Mouse (Mus musculus) stomach, postnatal 0 days (tissue): ENCODE data around the gene Tepsin. TPM values are rescaled to one million over a fixed set of nuclear protein-coding genes. Genes with fewer than 3 reads are reported as not detected.

ENCODE experiments used
- ATAC-seq: fragments of 200-750 bp; cut with Nextera tagmentation; 2 replicates; pipeline ENCODE4 v1.8.0; 2017; ENCODE audit not compliant: low FRiP score, low TSS enrichment
- DNase-seq: peaks from one replicate; pipeline ENCODE4 v3.0.0-alpha.2; 2016; ENCODE audit warnings: low spot score
- H3K27ac ChIP-seq: fragments of 300-500 bp; sonication (generic); replicated peaks from 2 replicates; pipeline ENCODE4 v1.5.1; 2014; ENCODE audit warnings: mild to moderate bottlenecking, control low read depth
- H3K27me3 ChIP-seq: fragments of 300-500 bp; sonication (generic); 2 replicates; pipeline ENCODE4 v1.6.1; 2014; ENCODE audit warnings: low read length; ENCODE audit not compliant: control insufficient read depth, insufficient read depth
- H3K36me3 ChIP-seq: fragments of 300-500 bp; sonication (generic); 2 replicates; pipeline ENCODE4 v1.6.1; 2014; ENCODE audit warnings: low read length, mixed read lengths; ENCODE audit not compliant: control insufficient read depth, insufficient read depth
- H3K4me1 ChIP-seq: fragments of 300-500 bp; sonication (generic); replicated peaks from 2 replicates; pipeline ENCODE4 v1.6.1; 2014; ENCODE audit warnings: antibody characterized with exemption; ENCODE audit not compliant: control insufficient read depth, insufficient read depth
- H3K4me2 ChIP-seq: fragments of 300-500 bp; sonication (generic); replicated peaks from 2 replicates; pipeline ENCODE4 v1.6.1; 2014; ENCODE audit warnings: low read depth, mild to moderate bottlenecking, control low read depth, moderate library complexity
- H3K4me3 ChIP-seq: fragments of 300-500 bp; sonication (generic); 2 replicates; pipeline ENCODE4 v1.5.1; 2014; ENCODE audit warnings: low read depth, low read length, control low read depth
- H3K9ac ChIP-seq: fragments of 300-500 bp; sonication (generic); 2 replicates; pipeline ENCODE4 v1.6.1; 2014; ENCODE audit warnings: mild to moderate bottlenecking, low read length, control low read depth, mixed read lengths
- H3K9me3 ChIP-seq: fragments of 300-500 bp; sonication (generic); 2 replicates; pipeline ENCODE4 v1.6.1; 2016; ENCODE audit warnings: low read length; ENCODE audit not compliant: control insufficient read depth
- CTCF ChIP-seq: IDR thresholded peaks from 2 replicates; pipeline ENCODE4 v1.5.1; 2016; ENCODE audit warnings: antibody characterized with exemption, low read depth, mild to moderate bottlenecking, moderate library complexity
- EP300 ChIP-seq: optimal IDR thresholded peaks from 2 replicates; pipeline ENCODE3; 2016; ENCODE audit warnings: antibody characterized with exemption
- WGBS: fragments of 180-500 bp; shearing (Covaris S2); extraction: QIAGEN DNeasy Blood & Tissue Kit; methylation state at CpG from one replicate; pipeline ENCODE4 v1.1.7; 2014; 5-methylcytosine and 5-hydroxymethylcytosine counted together
- polyA plus RNA-seq: library from polyadenylated mRNA; unstranded; fragments of >200 nt; fragmentation: Nextera tagmentation; extraction: Ambion mirVana; gene quantifications from 2 replicates; pipeline ENCODE4 v1.2.1, GENCODE M21; 2015

The Tepsin gene
- polyA plus RNA-seq, 1 experiment from 2014 or later: 8.3 TPM

GRCm38 (mm10) chr11:120137625-120138004 is 39.1 kb upstream of the Tepsin start:
- H3K9ac ChIP-seq: no peak overlapping the region
- no peak overlapping the region for H3K4me2 ChIP-seq
- peak; percentile 63 for DNase-seq
- TF ChIP-seq CTCF (no peak), EP300 (no peak)
- WGBS: 47% methylated on average over 5 of the region's 5 CpGs
- no peak overlapping the region for H3K27ac ChIP-seq
- no peaks in the 10 kb centered on the region for H3K4me1 ChIP-seq
- H3K36me3 ChIP-seq: no peaks in the 10 kb centered on the region
- no peaks in the 10 kb centered on the region for H3K27me3 ChIP-seq
- no peak overlapping the region for H3K4me3 ChIP-seq
- no peaks in the 10 kb centered on the region for H3K9me3 ChIP-seq
- no peak for ATAC-seq

DNA sequence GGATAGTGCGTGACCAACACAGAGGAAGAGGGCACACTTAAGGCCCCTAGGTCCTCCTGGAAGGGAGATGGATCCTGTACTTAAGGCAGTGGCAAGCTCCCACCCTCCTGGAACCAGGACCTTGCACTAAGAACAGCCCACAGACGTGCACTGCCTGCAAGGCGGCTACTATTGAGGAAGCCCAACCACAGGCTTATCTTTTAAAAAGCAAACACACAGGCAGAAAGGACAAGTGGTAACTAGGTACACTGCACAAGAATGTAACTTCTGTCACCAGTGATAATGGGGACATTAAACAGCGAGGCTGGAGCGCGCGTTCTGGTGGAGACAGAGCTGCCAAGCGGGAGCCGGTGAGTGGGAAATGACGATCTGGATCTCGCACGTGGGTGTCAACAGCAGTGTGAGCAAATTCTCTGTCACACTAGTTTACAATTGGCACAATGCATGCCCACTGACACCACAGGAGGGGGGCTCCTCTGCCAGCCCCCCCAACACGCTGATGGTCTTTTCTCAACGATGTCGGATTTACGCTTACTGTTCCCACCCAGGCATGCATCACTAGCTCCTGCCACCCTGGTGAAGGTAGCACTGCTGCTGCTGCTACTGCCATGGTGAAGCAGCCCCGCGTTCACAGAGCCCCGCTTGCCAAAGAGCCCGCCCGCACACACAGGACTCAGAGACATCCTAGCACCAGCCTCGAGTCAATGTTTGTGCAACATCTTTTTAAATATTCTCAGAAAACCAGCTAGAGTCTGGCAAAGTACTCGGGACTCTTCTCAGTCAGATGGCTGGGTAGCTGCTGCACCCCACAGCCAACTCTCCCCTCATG is 38.5 kb upstream of the Tepsin start:
- H3K27ac ChIP-seq: peak overlapping the region; percentile 45; the same call in 1 of the 2 replicates
- TF ChIP-seq CTCF: no peak
- TF ChIP-seq EP300: no peak
- H3K9ac ChIP-seq: no peak overlapping the region
- no peaks in the 10 kb centered on the region for H3K4me1 ChIP-seq
- H3K27me3 ChIP-seq: no peaks in the 10 kb centered on the region
- H3K36me3 ChIP-seq: no peaks in the 10 kb centered on the region
- H3K4me2 ChIP-seq: 0 out of 2 replicates have a peak overlapping the region, but pooled peaks have one; percentile 6
- DNase-seq (peak; percentile 53), ATAC-seq (peak; percentile 49)
- 50% methylated on average over 23 of the region's 23 CpGs for WGBS
- H3K4me3 ChIP-seq: no peak overlapping the region
- H3K9me3 ChIP-seq: no peaks in the 10 kb centered on the region

- H3K9ac ChIP-seq: no peak overlapping the region
Measured at GRCm38 (mm10) chr11:120136195-120136594, 37.7 kb upstream of the Tepsin start.

GRCm38 (mm10) chr11:120134847-120135530 is 36.5 kb upstream of the Tepsin start:
- TF ChIP-seq EP300 (no peak), CTCF (no peak)
- Histone ChIP-seq H3K9me3 (no peaks in the 10 kb centered on the region), H3K4me1 (no peaks in the 10 kb centered on the region), H3K36me3 (no peaks in the 10 kb centered on the region), H3K4me3 (no peak overlapping the region), H3K4me2 (no peak overlapping the region), H3K27me3 (no peaks in the 10 kb centered on the region), H3K9ac (no peak overlapping the region), H3K27ac (no peak overlapping the region)
- DNase-seq: no peak
- ATAC-seq: no peak
- WGBS: 76% methylated on average over 9 of the region's 9 CpGs

More at GRCm38 (mm10) chr11:120136195-120136594, 37.7 kb upstream of the Tepsin start:
- TF ChIP-seq EP300: no peak
- TF ChIP-seq CTCF: no peak
- Histone ChIP-seq H3K4me2 (no peak overlapping the region), H3K4me1 (no peaks in the 10 kb centered on the region), H3K36me3 (no peaks in the 10 kb centered on the region), H3K27me3 (no peaks in the 10 kb centered on the region), H3K27ac (peak overlapping the region; percentile 45; the same call in 1 of the 2 replicates), H3K9me3 (no peaks in the 10 kb centered on the region), H3K4me3 (no peak overlapping the region)
- WGBS: 51% methylated on average over 8 of the region's 8 CpGs
- ATAC-seq (no peak), DNase-seq (peak; percentile 44)

DNA sequence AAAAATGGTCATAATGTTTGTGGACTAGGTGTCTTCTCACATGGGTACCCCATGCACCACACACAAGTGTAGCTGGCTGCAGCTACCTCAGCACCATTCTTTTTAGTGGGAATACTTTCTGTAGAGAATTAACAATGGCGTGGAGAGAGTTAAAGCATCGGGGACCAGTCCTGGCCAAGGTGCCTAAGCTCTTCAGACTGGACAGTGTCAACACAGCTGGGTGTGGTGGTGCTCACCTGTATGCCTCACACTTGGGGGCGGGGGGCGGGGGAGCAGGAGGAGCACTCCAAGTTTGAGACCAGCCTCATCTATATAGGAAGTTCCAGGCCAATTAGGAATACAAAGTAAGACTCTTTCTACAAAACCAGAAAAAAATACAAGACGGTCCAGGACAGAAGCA is 35.6 kb upstream of the Tepsin start:
- 69% methylated on average over 5 of the region's 5 CpGs for WGBS
- H3K4me3 ChIP-seq: no peak overlapping the region
- H3K4me1 ChIP-seq: no peaks in the 10 kb centered on the region
- no peak overlapping the region for H3K27ac ChIP-seq
- H3K9ac ChIP-seq: no peak overlapping the region
- ATAC-seq (no peak), DNase-seq (no peak)
- H3K27me3 ChIP-seq: no peaks in the 10 kb centered on the region
- TF ChIP-seq EP300 (no peak), CTCF (no peak)
- no peaks in the 10 kb centered on the region for H3K36me3 ChIP-seq
- no peak overlapping the region for H3K4me2 ChIP-seq
- no peaks in the 10 kb centered on the region for H3K9me3 ChIP-seq

DNA sequence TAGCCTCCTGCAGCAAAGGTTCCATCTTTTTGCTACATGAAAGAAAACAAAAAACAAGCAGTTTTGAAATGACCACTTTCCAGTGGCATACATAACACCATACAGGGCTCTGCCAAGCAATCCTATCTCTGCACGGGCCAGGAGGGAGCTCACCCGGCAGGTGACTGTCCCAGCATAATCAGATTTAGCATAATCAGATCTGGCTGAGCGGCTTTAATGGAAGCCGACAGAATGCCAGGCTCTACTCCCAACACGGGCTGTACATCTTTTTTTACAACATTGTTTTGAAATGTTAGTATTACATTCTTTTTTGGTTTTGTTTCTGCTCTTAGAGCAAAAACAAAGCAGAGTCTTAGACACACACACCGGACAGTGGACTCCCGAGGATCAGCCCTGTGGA is 30.8 kb upstream of the Tepsin start:
- WGBS: 83% methylated on average over 7 of the region's 7 CpGs
- Histone ChIP-seq H3K4me2 (no peak overlapping the region), H3K4me1 (no peaks in the 10 kb centered on the region), H3K27ac (no peak overlapping the region), H3K27me3 (no peaks in the 10 kb centered on the region), H3K9me3 (no peaks in the 10 kb centered on the region), H3K36me3 (peaks cover 15% of the 10 kb centered on the region), H3K4me3 (no peak overlapping the region), H3K9ac (no peak overlapping the region)
- TF ChIP-seq EP300 (no peak), CTCF (no peak)
- DNase-seq (no peak), ATAC-seq (no peak)
